Mouse (Mus musculus): Measurements from ENCODE around the gene Rnf40.

DNA sequence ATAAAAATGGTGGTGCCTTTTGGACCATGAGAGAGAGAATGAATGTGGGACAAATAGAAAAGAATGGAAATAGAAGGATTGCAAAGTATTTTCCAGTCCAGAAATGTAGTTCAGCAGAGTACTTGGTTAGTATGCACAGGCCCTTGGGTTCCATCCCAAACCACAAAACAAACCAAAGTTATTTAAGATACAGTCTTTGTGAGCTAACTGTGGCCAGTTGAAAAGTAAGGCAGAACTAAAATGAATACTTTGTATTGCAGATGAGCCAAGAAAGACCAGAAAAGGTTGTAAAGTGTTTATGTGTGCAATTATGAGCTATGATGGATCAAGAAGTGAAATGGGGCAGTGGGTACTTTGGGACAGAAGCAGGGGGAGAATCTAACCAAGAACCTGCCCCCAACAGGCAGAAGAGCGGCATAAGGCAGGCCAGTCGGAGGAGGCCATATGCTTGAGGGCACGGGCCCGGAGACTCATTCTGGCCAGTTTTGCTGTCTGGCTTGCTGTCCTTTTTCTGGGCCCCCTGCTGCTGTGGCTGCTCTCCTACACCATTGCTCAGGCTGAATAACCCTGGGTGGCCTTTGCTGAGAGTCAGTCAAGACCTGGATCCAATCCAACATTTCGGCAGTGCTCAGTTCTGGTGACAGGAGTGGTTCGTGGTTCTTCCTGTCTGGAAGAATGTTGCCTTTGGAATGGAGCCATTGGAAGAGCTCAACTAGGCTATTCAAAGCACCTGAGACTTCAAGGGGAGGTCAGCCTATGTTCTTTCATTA lies 24.0 kb upstream of the Rnf40 start:
- TF ChIP-seq CTCF (IDR thresholded peaks at IDR 0.05; ENCODE audit: extremely low read depth, insufficient read depth, low read length) (no peak), POLR2A (IDR thresholded peaks at IDR 0.05; ENCODE audit: extremely low read depth, insufficient read depth, low read length) (no peak)

Measured in cortical plate, adult 2 months (tissue).